Mouse (Mus musculus) heart, embryonic 14.5 days (tissue): ENCODE results near the gene Abhd8. TPM values are rescaled to one million over a fixed set of nuclear protein-coding genes. Genes with fewer than 3 reads are reported as not detected.

Source experiments
- ATAC-seq: fragments of 200-750 bp; cut with Nextera tagmentation; 2 replicates; pipeline ENCODE4 v1.8.0; 2017; ENCODE audit warnings: low read depth, moderate TSS enrichment; ENCODE audit not compliant: insufficient number of reproducible peaks, insufficient read depth, low FRiP score
- H3K27ac ChIP-seq, 2 experiments: fragments of 200-500 bp in 1 of 2; fragments of 300-500 bp in 1 of 2; sonication (generic) in 1 of 2; replicated peaks in 1 of 2; 2 replicates each; pipeline ENCODE4 v1.5.1; 2012 to 2014; ENCODE audit warnings: low read depth in 2 of 2, low read length in 2 of 2, control low read depth in 1 of 2, mild to moderate bottlenecking in 1 of 2, mixed read lengths in 1 of 2; ENCODE audit not compliant: control insufficient read depth in 1 of 2, insufficient read depth in 1 of 2
- H3K27me3 ChIP-seq: fragments of 300-500 bp; sonication (generic); 2 replicates; pipeline ENCODE4 v1.6.1; 2014; ENCODE audit warnings: mild to moderate bottlenecking, low read length, control low read depth; ENCODE audit not compliant: control insufficient read depth, insufficient read depth
- H3K36me3 ChIP-seq: fragments of 300-500 bp; sonication (generic); 2 replicates; pipeline ENCODE4 v1.6.1; 2014; ENCODE audit warnings: mild to moderate bottlenecking, control low read depth, low read length, mixed read lengths; ENCODE audit not compliant: control insufficient read depth, insufficient read depth
- H3K4me1 ChIP-seq, 2 experiments: fragments of 200-500 bp in 1 of 2; fragments of 300-500 bp in 1 of 2; sonication (generic) in 1 of 2; 2 replicates each; pipeline ENCODE4 v1.6.1; 2012 to 2014; ENCODE audit warnings: low read length in 2 of 2, control low read depth in 1 of 2, mixed read lengths in 1 of 2; ENCODE audit not compliant: control insufficient read depth in 2 of 2, insufficient read depth in 2 of 2
- H3K4me2 ChIP-seq: fragments of 300-500 bp; sonication (generic); 2 replicates; pipeline ENCODE4 v1.6.1; 2014; ENCODE audit warnings: mild to moderate bottlenecking, low read length
- H3K4me3 ChIP-seq, 2 experiments: fragments of 200-500 bp in 1 of 2; fragments of 300-500 bp in 1 of 2; sonication (generic) in 1 of 2; 2 replicates each; pipeline ENCODE4 v1.5.1; 2012 to 2014; ENCODE audit warnings: low read length in 2 of 2, mild to moderate bottlenecking in 2 of 2, control low read depth in 1 of 2, low read depth in 1 of 2, moderate library complexity in 1 of 2; ENCODE audit not compliant: control insufficient read depth in 1 of 2, insufficient read depth in 1 of 2
- H3K9ac ChIP-seq: fragments of 300-500 bp; sonication (generic); 2 replicates; pipeline ENCODE4 v1.6.1; 2014; ENCODE audit warnings: mild to moderate bottlenecking, low read length
- H3K9me3 ChIP-seq: fragments of 300-500 bp; sonication (generic); 2 replicates; pipeline ENCODE4 v1.6.1; 2016; ENCODE audit warnings: low read length, control low read depth; ENCODE audit not compliant: control insufficient read depth
- WGBS: fragments of 180-500 bp; shearing (Covaris S2); extraction: QIAGEN DNeasy Blood & Tissue Kit; methylation state at CpG from one replicate; pipeline ENCODE4 v1.1.7; 2014; 5-methylcytosine and 5-hydroxymethylcytosine counted together
- polyA plus RNA-seq: library from polyadenylated mRNA; unstranded; fragments of >200 nt; fragmentation: Nextera tagmentation; extraction: Ambion mirVana; gene quantifications from 2 replicates; pipeline ENCODE4 v1.2.1, GENCODE M21; 2014

The Abhd8 gene
- polyA plus RNA-seq, 1 experiment from 2014 or later: 29.2 TPM

GRCm38 (mm10) chr8:71471861-71472260 is 8.4 kb upstream of the Abhd8 start:
- Histone ChIP-seq H3K27ac (no peak overlapping the region), H3K4me3 (no peak overlapping the region), H3K36me3 (peaks cover 47% of the 10 kb centered on the region), H3K9ac (no peak overlapping the region), H3K9me3 (no peaks in the 10 kb centered on the region), H3K4me1 (peaks cover 7 to 19% of the 10 kb centered on the region in 2 experiments; a peak in 3 of 4 replicates), H3K4me2 (no peak overlapping the region), H3K27me3 (no peaks in the 10 kb centered on the region)
- WGBS: 91% methylated on average over 17 of the region's 17 CpGs
- ATAC-seq: no peak

GRCm38 (mm10) chr8:71470913-71471255 is 7.4 kb upstream of the Abhd8 start:
- H3K4me2 ChIP-seq: no peak overlapping the region
- WGBS: 82% methylated on average over 5 of the region's 5 CpGs

GRCm38 (mm10) chr8:71470146-71470912 is 6.9 kb upstream of the Abhd8 start:
- WGBS: 89% methylated on average over 3 of the region's 3 CpGs
- H3K27ac ChIP-seq: no peak overlapping the region
- no peak for ATAC-seq
- peak overlapping the region; percentile 86 for H3K9ac ChIP-seq
- H3K36me3 ChIP-seq: peaks cover 55% of the 10 kb centered on the region
- peak overlapping the region; percentile 94 for H3K4me2 ChIP-seq
- H3K9me3 ChIP-seq: no peaks in the 10 kb centered on the region
- peak overlapping the region; percentile 81 to 84; a peak in 3 of 4 replicates for H3K4me3 ChIP-seq
- H3K4me1 ChIP-seq: peaks cover 12 to 19% of the 10 kb centered on the region in 2 experiments
- no peaks in the 10 kb centered on the region for H3K27me3 ChIP-seq

More at GRCm38 (mm10) chr8:71470913-71471255, 7.4 kb upstream of the Abhd8 start:
- no peak for ATAC-seq
- no peaks in the 10 kb centered on the region for H3K27me3 ChIP-seq
- no peak overlapping the region for H3K9ac ChIP-seq
- peaks cover 55% of the 10 kb centered on the region for H3K36me3 ChIP-seq
- no peaks in the 10 kb centered on the region for H3K9me3 ChIP-seq
- no peak overlapping the region for H3K27ac ChIP-seq
- peaks cover 7 to 17% of the 10 kb centered on the region in 2 experiments; a peak in 3 of 4 replicates for H3K4me1 ChIP-seq
- H3K4me3 ChIP-seq: no peak overlapping the region

GRCm38 (mm10) chr8:71469411-71469810 is 6.0 kb upstream of the Abhd8 start:
- Histone ChIP-seq H3K4me1 (peaks cover 12 to 21% of the 10 kb centered on the region in 2 experiments), H3K36me3 (peaks cover 46% of the 10 kb centered on the region), H3K27ac (no peak overlapping the region), H3K9me3 (no peaks in the 10 kb centered on the region), H3K27me3 (no peaks in the 10 kb centered on the region), H3K9ac (peak overlapping the region; percentile 86), H3K4me2 (peak overlapping the region; percentile 94), H3K4me3 (peak overlapping the region; percentile 81 to 84)
- no peak for ATAC-seq
- WGBS: 2% methylated on average over 22 of the region's 24 CpGs

- Histone ChIP-seq H3K36me3 (peaks cover 41% of the 10 kb centered on the region), H3K4me2 (peak within 1 kb of the TSS; percentile 94), H3K9ac (peak within 1 kb of the TSS; percentile 86), H3K4me3 (peak within 1 kb of the TSS; percentile 81 to 84), H3K4me1 (peaks cover 15 to 24% of the 10 kb centered on the region in 2 experiments), H3K9me3 (no peaks in the 10 kb centered on the region), H3K27ac (no peak within 1 kb of the TSS), H3K27me3 (no peaks in the 10 kb centered on the region)
- WGBS: under 1% methylated on average over 49 of the region's 52 CpGs
- peak; percentile 87 for ATAC-seq
Measured at GRCm38 (mm10) chr8:71468916-71469315, 5.5 kb upstream of the Abhd8 start, which contains the start of gene Dda1. Gene Dda1, plus strand, starts transcription at chr8:71469199.

- H3K27ac ChIP-seq: no peak overlapping the region
- H3K4me3 ChIP-seq: no peak overlapping the region
- H3K36me3 ChIP-seq: peaks cover 32% of the 10 kb centered on the region
- ATAC-seq: no peak
- WGBS: 86% methylated on average over 1 of the region's 1 CpGs
- no peaks in the 10 kb centered on the region for H3K9me3 ChIP-seq
- H3K27me3 ChIP-seq: no peaks in the 10 kb centered on the region
- no peak overlapping the region for H3K4me2 ChIP-seq
- peaks cover 18 to 28% of the 10 kb centered on the region in 2 experiments for H3K4me1 ChIP-seq
- no peak overlapping the region for H3K9ac ChIP-seq
Measured at GRCm38 (mm10) chr8:71468001-71468400, 4.5 kb upstream of the Abhd8 start.

GRCm38 (mm10) chr8:71467201-71467600 is 3.7 kb upstream of the Abhd8 start:
- H3K4me2 ChIP-seq: no peak overlapping the region
- H3K27me3 ChIP-seq: no peaks in the 10 kb centered on the region
- no peak for ATAC-seq
- H3K9ac ChIP-seq: no peak overlapping the region
- H3K9me3 ChIP-seq: no peaks in the 10 kb centered on the region
- peaks cover 25 to 34% of the 10 kb centered on the region in 2 experiments for H3K4me1 ChIP-seq
- WGBS: 90% methylated on average over 2 of the region's 2 CpGs
- H3K36me3 ChIP-seq: peaks cover 24% of the 10 kb centered on the region
- H3K4me3 ChIP-seq: no peak overlapping the region
- no peak overlapping the region for H3K27ac ChIP-seq
